Mouse (Mus musculus) urinary bladder, postnatal 36 days (tissue): ENCODE results near the gene Ddx50.
A peak's percentile ranks its signal among the peaks of the same experiment; 100 is the strongest.
"Not testable (repeated sequence)": the region's sequence is repeated elsewhere in the genome, so short reads cannot be mapped to it uniquely, and the experiment has no call there.

Experiments
- DNase-seq, 2 experiments: peaks; one replicate each; pipeline ENCODE4 v3.0.0; 2022; ENCODE audit warnings: low spot score in 2 of 2, mixed read lengths in 1 of 2

Ddx50 gene

DNA sequence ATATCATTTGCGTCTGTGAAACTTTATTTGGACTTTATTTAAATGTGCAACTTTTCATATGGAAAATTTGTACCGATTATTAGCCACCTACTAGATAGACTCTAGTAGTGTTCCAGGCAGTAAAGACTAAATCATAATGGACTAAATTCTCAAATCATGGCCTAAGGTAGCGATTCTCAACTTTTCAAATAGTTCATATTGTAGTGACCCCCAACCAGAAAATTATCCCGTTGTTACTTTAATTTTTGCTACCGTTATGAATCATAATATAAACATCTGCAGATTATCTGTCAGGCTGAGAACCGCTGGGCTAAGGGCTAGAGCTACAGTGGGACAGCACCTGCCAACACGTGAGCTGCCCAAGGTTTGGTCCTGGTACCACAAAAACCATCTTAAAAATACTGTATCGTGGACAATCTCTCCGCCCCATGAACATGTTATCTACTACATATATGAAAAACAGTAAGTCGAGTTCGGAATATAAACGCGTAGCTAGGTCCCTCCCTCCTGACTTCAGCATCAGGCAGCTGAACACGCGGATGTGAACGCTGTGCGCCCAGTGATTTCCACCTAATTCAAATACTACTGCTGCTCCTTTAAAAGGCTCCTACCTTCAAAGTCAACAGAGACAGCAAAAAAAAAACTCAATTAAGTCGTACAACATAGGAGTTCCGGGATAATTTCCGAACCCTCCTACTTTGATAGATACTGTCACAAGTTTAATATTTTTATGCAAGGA is 49.8 kb downstream of the Ddx50 start:
- DNase-seq, result no peak

DNA sequence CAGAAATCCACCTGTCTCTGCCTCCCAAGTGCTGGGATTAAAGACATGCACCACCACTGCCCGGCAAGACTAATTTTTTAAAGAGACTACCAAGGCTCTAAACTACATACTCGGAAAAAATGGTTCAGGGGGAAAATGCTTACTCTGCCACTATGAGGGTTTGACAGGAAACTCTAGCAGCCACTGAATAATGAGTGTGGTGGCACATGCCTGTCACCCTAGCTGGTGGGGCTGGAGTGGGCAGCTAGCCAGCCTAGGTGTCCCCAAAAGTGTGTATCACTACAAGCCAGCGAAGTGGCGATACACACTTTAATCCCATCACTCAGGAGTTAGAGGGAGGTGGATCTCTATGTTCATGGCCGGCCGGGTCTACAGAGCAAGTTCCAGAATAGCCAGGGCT is 51.0 kb downstream of the Ddx50 start:
- DNase-seq, result no peak

DNA sequence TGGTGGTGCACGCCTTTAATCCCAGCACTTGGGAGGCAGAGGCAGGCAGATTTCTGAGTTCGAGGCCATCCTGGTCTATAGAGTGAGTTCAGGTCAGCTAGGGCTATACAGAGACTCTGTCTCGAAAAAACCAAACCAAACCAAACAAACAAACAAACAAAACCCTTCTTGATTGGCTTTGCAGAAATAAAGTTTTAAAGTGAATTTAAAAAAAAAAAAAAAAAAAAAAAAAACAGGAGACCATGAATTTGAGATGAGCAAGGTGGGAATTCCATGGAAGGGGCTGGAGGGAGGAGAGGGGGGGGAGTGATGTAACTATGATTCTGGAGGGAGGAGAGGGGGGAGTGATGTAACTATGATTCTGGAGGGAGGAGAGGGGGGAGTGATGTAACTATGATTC is 51.7 kb downstream of the Ddx50 start:
- DNase-seq, result not testable (repeated sequence)

DNA sequence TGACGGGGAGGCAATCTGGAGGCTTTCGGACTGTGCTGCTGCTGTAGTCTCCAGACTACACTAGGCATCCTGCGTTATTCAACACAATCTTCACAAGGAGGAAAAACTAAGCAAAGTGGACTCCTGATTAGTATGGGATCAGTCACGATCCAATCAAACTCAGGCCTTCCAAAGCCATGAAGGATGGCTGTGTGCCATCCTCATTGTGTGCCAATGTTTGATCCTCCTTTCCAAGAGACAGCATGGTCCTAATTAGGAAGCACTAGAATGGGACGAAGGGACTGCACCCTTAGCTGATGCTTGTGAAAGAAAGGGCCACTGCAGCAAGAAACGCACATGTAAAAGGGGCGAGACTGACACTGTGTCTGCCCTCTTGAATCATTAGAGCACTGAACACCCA is 58.5 kb downstream of the Ddx50 start:
- no peak for DNase-seq

- DNase-seq, result peak; percentile 82 to 84
Observed at GRCm38 (mm10) chr10:62590200-62590599, 60.8 kb downstream of the Ddx50 start.

- no peak for DNase-seq
Observed at GRCm38 (mm10) chr10:62588616-62589015, 62.4 kb downstream of the Ddx50 start.

DNA sequence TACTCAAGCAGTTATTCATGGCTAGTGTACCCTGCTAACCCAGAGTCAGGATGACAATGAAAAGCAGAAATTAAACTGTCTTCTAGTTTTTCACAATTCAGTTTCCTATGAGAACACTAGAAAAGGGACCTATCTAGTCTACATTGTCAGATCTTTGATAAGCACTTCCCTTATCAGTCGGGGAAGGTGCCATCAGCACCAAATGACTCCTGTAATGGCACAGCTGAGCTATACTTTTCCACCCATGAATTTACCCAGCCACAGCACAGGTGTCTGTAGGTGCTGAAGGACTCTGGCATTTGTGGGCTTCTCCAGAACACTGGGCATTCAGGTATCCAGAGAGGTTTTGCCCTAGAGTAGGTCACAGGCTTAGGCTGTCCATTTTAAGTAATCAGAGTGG is 67.8 kb downstream of the Ddx50 start:
- DNase-seq, result no peak

DNA sequence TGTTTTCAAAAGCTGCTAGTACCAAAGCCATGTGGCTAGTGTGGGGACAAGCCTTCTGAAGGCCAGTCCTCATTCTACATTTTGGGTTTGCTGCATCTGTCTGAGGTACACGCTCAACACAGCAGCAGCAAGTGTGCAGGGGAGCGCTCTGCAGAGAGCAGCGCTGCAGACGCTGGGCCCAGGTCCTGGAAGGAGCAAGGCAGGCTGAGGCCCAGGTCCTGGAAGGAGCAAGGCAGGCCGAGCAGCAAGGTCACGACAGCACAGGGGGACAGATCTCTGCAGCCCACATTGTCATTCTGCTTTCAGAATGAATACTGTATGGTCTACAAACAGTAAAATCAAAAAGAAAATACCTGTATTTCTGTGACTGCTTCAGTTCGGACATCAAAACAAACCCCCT is 68.3 kb downstream of the Ddx50 start:
- no peak for DNase-seq

- no peak for DNase-seq
Observed at GRCm38 (mm10) chr10:62582263-62582662, 68.8 kb downstream of the Ddx50 start.

DNA sequence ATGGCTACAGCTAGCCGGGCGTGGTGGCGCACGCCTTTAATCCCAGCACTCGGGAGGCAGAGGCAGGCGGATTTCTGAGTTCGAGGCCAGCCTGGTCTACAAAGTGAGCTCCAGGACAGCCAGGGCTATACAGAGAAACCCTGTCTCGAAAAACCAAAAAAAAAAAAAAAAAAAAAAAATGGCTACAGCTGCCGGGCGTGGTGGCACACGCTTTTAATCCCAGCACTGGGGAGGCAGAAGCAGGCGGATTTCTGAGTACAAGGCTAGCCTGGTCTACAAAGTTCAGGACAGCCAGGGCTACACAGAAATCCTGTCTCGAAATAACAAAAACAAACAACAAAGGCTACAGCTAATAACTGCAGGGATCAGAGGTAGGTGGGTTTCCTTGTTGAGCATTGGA is 71.9 kb downstream of the Ddx50 start:
- not testable (repeated sequence) for DNase-seq

- DNase-seq, result peak; percentile 93 to 96
Observed at GRCm38 (mm10) chr10:62578338-62579100, 72.5 kb downstream of the Ddx50 start, which contains the start of gene Kif1bp. Kif1bp (minus strand) TSS chr10:62578457.

DNA sequence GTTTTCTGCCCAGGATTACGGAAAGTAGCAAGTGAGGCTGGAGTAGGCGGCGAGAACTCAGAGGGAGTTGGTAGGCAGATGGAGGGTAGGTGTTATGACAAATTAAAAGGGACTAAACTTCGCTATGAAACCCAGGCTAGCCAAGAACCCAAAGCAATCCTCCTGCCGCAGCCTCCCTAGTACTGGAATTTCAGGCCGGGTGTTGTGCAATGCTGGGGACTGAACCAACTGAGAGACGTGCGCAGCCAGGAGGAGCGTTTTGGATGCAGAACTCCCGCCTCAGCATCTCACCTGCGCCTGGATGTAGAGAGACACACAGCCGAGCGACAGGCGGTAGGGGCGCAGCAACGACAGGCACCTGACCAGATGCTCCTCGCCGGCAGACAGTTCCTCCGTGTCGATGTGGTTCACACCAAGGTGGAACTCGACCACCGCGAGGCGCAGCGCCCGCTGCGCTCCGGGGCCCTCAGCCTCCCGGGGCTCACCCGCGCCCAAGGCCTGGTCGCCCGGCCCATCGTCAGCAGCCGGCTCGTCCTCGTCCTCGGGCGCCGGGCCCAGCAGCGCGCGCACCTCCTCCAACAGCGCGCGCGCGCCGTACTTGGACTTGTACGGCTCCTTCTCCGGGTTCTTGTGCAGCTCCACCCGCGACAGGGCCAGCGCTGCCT is 73.2 kb downstream of the Ddx50 start:
- peak in 1 of 2 experiments; percentile 17 for DNase-seq

GRCm38 (mm10) chr10:62575001-62575400 is 76.0 kb downstream of the Ddx50 start:
- no peak for DNase-seq

DNA sequence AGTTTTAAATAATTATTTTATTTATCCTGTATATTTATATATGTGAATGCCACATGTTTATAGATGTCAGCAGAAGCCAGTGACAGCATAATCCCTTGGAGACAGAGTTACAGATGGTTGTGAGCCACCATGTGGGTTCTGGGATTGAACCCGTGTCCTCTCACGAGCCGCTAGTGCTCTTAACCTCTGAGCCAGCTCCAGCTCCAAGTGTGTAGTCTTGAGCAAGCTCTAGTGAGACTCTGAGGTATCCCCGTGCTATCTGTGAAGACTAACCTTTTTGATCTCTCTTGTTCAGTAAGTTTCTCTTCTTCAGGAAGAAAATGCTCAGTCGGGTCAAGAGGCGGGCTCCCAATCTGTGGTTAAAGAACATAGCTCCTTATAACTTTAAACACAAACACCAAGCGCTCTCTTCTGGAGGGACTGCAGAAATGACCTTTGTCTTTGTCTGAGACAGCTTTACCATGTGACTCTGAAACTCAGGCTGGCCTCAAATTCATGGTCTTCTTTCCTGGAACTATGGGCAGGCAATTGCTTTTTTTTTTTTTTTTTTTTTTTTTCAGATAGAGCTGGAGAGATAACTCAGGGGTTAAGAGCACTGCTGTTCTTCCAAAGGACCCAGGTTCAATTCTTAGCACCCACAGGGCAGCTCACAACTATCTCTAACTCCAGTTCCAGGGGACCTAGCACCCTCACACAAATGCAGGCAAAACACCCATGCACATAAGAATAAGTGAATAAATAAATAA is 80.7 kb downstream of the Ddx50 start:
- no peak for DNase-seq

DNA sequence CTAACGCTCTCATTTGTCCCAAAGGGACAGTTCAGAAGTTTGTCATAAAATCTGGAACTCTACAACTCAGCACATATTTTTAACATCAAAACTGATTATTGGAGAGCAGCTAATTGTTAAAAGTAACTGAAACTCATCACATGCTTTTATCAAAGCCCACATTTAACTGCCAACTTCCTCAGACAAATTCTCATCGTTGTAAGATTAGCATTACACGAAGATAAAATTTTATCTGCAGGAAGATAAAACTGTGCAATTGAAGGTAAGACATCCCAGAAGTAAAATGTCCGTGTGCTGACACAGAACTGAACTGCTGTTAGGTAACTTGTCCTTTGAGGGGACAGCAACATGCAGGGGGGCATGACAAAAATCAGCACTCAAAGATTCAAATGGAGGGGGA is 82.2 kb downstream of the Ddx50 start:
- no peak for DNase-seq
